Mouse (Mus musculus) spleen, postnatal 14 days (tissue): Measurements from ENCODE around the gene Neil1.

Experiments used
- DNase-seq, 2 experiments: peaks; one replicate each; pipeline ENCODE4 v3.0.0; 2021 to 2022; ENCODE audit warnings: low spot score in 2 of 2

Neil1 gene

GRCm38 (mm10) chr9:57139110-57139509 lies 9.0 kb downstream of the Neil1 start:
- DNase-seq = no peak

- no peak for DNase-seq
These were observed 9.6 kb downstream of the Neil1 start for GRCm38 (mm10) chr9:57138507-57138906.

- DNase-seq = no peak
These were observed 10.3 kb downstream of the Neil1 start for GRCm38 (mm10) chr9:57137777-57138176.

- no peak for DNase-seq
These were observed 10.9 kb downstream of the Neil1 start for GRCm38 (mm10) chr9:57137246-57137645.

- DNase-seq = peak; percentile 89 to 92
These were observed 17.3 kb downstream of the Neil1 start, which contains the start of gene Man2c1 for GRCm38 (mm10) chr9:57130577-57131433. TSS of gene Man2c1 (plus strand) at chr9:57130690.

- DNase-seq = no peak
These were observed 18.5 kb downstream of the Neil1 start for GRCm38 (mm10) chr9:57129641-57130040.

- DNase-seq = no peak
These were observed 30.8 kb downstream of the Neil1 start for GRCm38 (mm10) chr9:57117261-57117755.
